Mouse (Mus musculus) forebrain, embryonic 13.5 days (tissue): ENCODE results near the gene Them7. TPM values are rescaled to one million over a fixed set of nuclear protein-coding genes. Genes with fewer than 3 reads are reported as not detected.

Experiments
- polyA plus RNA-seq: library from polyadenylated mRNA; unstranded; fragments of >200 nt; fragmentation: Nextera tagmentation; extraction: Ambion mirVana; gene quantifications from 2 replicates; pipeline ENCODE4 v1.2.1, GENCODE M21; 2015

Gene Them7
- polyA plus RNA-seq, 1 experiment from 2014 or later, result not detected

Other genes starting within 250 kb of the Them7 start
- gene Eif3m, start 207.2 kb upstream of the Them7 start, polyA plus RNA-seq, result 248 and 255 TPM in 2 replicates
- not detected in 2 replicates for gene Gm11060, start 132.3 kb upstream of the Them7 start, polyA plus RNA-seq
- gene Wt1, start 97.8 kb upstream of the Them7 start, polyA plus RNA-seq, result not detected in 2 replicates
- gene Rcn1, start 175.0 kb downstream of the Them7 start, polyA plus RNA-seq, result 68.1 and 68.9 TPM in 2 replicates